Mouse (Mus musculus): ENCODE measurements at regions not wholly inside any gene's neighbourhood (a gene's known extent, or its start where the extent isn't known, plus 50 kb on each side); places are given as distances from the start of the nearest gene placed in this dataset.

DNA sequence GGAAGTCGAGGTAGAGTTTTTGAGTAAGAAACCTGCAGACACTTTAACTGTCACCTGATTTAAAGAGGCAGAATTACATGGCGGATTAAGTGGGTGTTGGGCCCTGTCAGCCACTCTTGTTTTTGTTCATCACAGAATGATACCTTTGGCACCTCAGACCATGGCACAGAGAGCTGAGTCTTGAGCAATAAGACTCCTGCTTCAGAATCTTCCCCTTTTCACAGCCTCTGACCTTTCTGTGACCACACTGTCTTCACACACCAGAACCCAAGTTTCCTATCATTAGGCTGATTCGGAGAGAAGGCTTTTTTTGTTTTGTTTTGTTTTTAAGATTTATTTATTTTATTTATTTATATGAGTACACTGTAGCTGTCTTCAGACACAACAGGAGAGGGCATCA lies 192.8 kb downstream of the Gm10260 start:
- DNase-seq (ENCODE audit: extremely low read depth, low read depth, low spot score), result no peak

GRCm38 (mm10) chr13:97566071-97566470 lies 194.4 kb downstream of the Gm10260 start:
- DNase-seq (ENCODE audit: extremely low read depth, low read depth, low spot score), result no peak

DNA sequence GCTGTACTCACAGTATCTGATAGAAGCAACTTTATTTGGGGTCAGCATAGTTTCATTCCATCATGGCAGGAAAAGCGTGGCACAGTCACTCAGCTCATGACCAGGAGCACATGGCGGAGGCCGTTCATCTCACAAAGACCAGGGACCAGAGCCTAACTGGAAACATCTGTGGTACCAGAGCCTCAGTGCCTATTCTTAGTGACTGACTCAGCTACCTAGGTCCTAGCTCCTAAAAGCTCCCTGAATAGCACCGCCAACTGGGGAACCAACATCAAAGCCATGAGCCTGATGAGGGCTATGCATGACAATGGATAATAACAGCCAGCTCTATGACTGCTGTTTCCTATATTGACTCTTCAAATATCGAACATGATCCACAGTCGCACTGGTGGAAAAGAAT lies 198.2 kb downstream of the Gm10260 start:
- no peak for DNase-seq (ENCODE audit: extremely low read depth, low read depth, low spot score)

DNA sequence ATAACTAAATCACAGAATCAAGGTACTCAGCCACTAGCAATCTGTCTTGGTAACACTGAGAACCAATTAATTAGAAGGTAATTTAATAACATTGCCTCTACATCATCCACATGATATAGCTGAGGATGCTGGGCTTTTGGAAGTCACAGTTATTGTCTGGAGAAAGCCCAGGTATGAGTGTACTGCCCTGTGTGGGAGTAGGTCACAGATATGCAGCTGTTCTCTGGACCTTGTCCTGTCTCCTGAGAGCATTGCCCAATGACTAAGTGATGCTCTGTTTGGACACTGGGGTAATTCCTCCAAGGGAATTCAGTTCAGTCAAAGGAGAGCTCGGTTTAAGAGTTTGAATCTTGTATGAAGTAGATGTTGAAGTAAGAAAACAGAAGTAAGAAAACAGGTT lies 199.6 kb downstream of the Gm10260 start:
- no peak for DNase-seq (ENCODE audit: extremely low read depth, low read depth, low spot score)

GRCm38 (mm10) chr13:97559611-97560385 lies 200.6 kb downstream of the Gm10260 start:
- no peak for DNase-seq (ENCODE audit: extremely low read depth, low read depth, low spot score)

- no peak for DNase-seq (ENCODE audit: extremely low read depth, low read depth, low spot score)
Observed at GRCm38 (mm10) chr13:97558884-97559283, 201.5 kb downstream of the Gm10260 start.

DNA sequence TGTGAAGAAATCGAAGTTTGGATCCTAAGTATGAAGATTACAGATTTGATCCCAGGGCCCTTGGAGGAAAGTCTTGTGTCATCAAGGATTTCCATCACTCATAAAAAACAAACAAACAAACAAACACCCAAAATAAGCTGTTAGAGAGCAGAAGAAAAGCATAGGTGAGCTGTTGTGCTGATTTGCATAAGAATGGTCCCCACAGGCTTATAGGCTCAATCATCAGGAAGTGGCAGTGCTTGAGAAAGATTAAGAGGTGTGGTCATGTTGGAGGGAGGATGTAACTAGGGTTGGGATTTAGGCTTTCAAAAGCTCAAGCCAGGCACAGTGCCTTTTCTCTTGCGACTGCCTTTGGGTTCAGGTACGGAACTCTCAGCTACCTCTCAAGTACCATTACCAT lies 205.1 kb downstream of the Gm10260 start:
- no peak for DNase-seq (ENCODE audit: extremely low read depth, low read depth, low spot score)

GRCm38 (mm10) chr13:97554601-97555000 lies 205.8 kb downstream of the Gm10260 start:
- DNase-seq (ENCODE audit: extremely low read depth, low read depth, low spot score), result no peak

DNA sequence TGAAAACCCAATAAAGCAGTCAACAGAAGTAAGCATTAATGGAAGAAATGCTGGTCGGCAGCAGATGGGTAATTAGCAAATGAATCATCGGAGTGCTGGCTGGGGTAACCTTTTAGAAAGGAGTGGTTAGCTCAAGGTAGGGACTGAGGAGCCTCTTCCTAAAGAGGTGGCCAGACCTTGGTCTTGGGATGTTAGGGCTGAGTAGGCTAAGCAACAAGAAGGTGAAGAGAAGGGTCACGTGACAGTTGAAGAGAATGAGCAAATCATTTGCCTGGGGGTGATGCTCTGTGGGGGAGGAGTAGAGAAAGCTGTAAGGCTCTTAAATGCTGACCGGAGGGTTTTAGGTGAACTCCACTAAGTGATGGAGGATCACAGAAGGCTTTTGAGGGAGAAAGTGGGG lies 208.2 kb downstream of the Gm10260 start:
- DNase-seq (ENCODE audit: extremely low read depth, low read depth, low spot score), result no peak

DNA sequence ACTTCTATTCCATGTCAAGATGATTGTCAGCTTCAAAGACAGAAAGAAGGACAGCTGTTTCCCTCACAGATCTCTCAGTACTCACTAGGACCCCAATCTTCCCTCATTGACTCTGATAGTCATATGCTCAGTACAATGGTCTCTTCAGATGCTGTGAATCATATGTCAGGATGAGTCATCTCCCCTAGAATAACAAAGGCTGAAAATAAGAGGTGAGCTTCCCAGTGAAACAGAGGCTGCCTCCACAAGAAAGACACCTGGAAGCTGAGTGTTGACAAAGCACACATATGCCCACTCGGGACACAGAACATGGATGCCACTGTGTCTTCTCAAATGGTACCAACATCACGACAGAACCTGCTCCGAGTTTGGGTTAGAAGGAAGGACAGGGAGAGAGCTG lies 209.6 kb downstream of the Gm10260 start:
- no peak for DNase-seq (ENCODE audit: extremely low read depth, low read depth, low spot score)

DNA sequence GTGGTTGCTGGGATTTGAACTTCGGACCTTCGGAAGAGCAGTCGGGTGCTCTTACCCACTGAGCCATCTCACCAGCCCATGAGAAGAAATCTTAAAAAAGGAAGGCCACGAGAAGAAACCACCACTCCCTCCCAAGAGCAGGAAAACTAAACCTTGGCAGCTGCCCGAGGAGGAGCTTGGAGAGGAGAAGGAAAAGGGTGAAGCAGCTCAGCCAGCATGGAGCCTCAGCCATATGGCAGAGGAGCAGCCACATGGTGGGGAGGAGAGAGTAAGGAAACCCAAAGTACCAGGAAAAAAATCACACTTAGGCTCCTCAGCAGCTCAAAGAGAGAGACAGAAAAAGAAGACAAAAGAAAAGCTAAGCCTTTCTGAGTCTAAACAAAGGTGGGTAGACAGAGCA lies 210.3 kb downstream of the Gm10260 start:
- DNase-seq (ENCODE audit: extremely low read depth, low read depth, low spot score), result no peak

GRCm38 (mm10) chr13:97549384-97549783 lies 211.0 kb downstream of the Gm10260 start:
- DNase-seq (ENCODE audit: extremely low read depth, low read depth, low spot score), result no peak

DNA sequence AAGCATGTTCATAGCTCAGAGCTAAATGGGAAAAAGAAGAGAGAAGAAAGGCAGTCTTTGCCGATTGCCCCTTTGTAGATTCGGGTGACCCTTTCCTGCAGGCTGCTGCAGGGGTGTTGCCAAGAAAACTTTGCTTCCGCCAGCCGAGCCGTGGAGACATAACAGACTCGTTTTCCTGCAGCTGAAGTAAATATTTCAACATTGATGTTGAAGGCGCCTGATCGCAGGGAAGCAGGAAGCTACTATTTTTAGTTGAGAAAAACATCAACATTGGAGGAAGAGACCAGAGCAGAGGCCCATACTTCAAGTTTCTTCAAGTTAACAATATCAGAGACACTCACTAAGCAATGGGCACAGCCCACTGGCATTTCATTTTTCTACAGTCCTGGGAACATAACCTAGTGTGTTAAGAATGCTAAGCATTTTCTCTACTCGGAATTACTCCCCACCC lies 211.9 kb downstream of the Gm10260 start:
- no peak for DNase-seq (ENCODE audit: extremely low read depth, low read depth, low spot score)

- DNase-seq (ENCODE audit: extremely low read depth, low read depth, low spot score), result no peak
Observed at GRCm38 (mm10) chr13:97546936-97547335, 213.5 kb downstream of the Gm10260 start.

- DNase-seq (ENCODE audit: extremely low read depth, low read depth, low spot score), result no peak
Observed at GRCm38 (mm10) chr13:97545971-97546454, 214.4 kb downstream of the Gm10260 start.

DNA sequence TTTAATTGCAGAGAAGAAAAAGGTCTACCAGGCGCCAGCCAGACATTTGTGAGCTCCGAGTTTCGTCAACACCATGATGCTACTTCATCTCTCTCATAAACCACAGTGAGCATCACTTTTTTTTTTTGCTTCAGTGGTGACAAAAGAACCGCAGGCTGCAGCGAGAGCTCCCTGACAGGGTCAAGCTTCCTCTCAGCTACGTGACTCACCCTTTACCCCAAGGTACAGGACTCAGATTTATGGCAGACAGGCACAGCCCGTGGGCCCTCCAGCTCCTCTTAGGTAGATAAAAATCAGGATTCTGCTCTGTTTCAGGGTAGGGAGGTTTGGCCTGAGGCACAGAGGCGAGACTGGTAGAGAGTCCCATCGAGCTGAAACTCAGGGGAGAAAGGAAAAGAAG lies 220.7 kb downstream of the Gm10260 start:
- no peak for DNase-seq (ENCODE audit: extremely low read depth, low read depth, low spot score)

GRCm38 (mm10) chr13:97538441-97538840 lies 222.0 kb downstream of the Gm10260 start:
- no peak for DNase-seq (ENCODE audit: extremely low read depth, low read depth, low spot score)

GRCm38 (mm10) chr13:97537686-97538085 lies 222.7 kb downstream of the Gm10260 start:
- DNase-seq (ENCODE audit: extremely low read depth, low read depth, low spot score), result no peak

GRCm38 (mm10) chr13:97537206-97537605 lies 223.2 kb downstream of the Gm10260 start:
- DNase-seq (ENCODE audit: extremely low read depth, low read depth, low spot score), result no peak

- no peak for DNase-seq (ENCODE audit: extremely low read depth, low read depth, low spot score)
Observed at GRCm38 (mm10) chr13:97533896-97534666, 226.4 kb downstream of the Gm10260 start.

DNA sequence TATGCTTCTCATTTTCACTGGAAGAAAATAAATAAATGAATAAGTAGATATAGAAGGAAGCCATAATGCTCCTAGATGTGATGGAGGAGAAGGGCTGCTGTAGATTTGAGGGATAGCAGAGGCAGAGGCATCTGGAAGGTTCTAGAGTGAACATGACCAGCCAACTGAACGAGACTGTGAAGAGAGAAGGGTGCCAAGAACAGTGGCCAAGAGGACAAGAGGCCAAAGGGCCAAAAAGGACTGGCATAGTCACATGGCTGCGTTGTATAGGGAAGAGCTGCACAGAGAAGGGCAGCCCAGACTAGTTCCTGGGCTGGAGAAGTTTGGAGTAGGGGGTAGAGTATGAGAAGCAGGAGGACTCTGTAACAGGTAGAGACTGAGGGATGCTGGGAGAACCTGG lies 229.3 kb downstream of the Gm10260 start:
- no peak for DNase-seq (ENCODE audit: extremely low read depth, low read depth, low spot score)

DNA sequence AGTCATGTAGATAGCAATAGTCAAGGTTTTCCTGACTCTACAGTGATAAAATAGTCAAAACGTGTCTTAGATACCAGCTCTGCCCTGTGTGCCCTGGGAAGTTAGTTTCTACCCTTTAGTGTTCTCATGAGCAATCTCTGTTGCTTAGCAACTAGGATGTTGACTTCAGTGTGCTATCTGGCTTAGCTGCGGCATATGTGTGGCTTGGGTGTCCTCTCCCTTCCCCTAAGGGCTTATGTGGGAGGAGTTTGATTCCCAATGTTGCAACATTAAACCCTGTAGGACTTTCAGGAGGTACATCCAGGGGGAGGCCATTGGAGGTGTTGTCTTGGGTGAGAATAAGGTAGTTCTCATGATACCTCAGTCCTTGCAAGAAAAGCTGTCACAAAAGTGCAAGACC lies 229.9 kb downstream of the Gm10260 start:
- no peak for DNase-seq (ENCODE audit: extremely low read depth, low read depth, low spot score)

All from fat pad, adult 2 months (tissue).